Mouse (Mus musculus) MEL (cell line): ENCODE measurements around the gene Prr5. TPM values are rescaled to one million over a fixed set of nuclear protein-coding genes. Genes with fewer than 3 reads are reported as not detected.

Source experiments
- DNase-seq: peaks from one replicate; pipeline ENCODE4 v3.0.0; 2011; ENCODE audit warnings: low read depth, low spot score
- H3K27ac ChIP-seq: 2 replicates; pipeline ENCODE4 v1.5.1; 2012; ENCODE audit warnings: low read depth, mild to moderate bottlenecking, control low read depth, low read length, moderate library complexity; ENCODE audit not compliant: control insufficient read depth
- H3K27me3 ChIP-seq, 2 experiments: fragments of 150-350 bp in 1 of 2; sonication (generic) in 1 of 2; 2 replicates each; pipeline ENCODE4 v1.6.1; 2012; ENCODE audit warnings: low read length in 2 of 2, mild to moderate bottlenecking in 2 of 2, improper control_type of control experiment in 1 of 2, moderate library complexity in 1 of 2; ENCODE audit not compliant: insufficient read depth in 2 of 2, control insufficient read depth in 1 of 2
- H3K36me3 ChIP-seq, 2 experiments: 2 replicates each; pipeline ENCODE4 v1.6.1; 2012 to 2014; ENCODE audit warnings: low read length in 2 of 2, improper control_type of control experiment in 1 of 2, inconsistent platforms in 1 of 2, mild to moderate bottlenecking in 1 of 2; ENCODE audit not compliant: insufficient read depth in 2 of 2, control insufficient read depth in 1 of 2
- H3K4me1 ChIP-seq, 2 experiments: fragments of 150-350 bp in 1 of 2; sonication (generic) in 1 of 2; 2 replicates each; pipeline ENCODE4 v1.6.1; 2012; ENCODE audit warnings: low read length in 2 of 2, improper control_type of control experiment in 1 of 2, mild to moderate bottlenecking in 1 of 2; ENCODE audit not compliant: insufficient read depth in 2 of 2, control insufficient read depth in 1 of 2
- H3K4me3 ChIP-seq, 2 experiments: fragments of 150-350 bp in 1 of 2; sonication (generic) in 1 of 2; 2 replicates each; pipeline ENCODE4 v1.5.1; 2012; ENCODE audit warnings: low read depth in 2 of 2, low read length in 2 of 2, mild to moderate bottlenecking in 2 of 2, moderate library complexity in 2 of 2, control low read depth in 1 of 2, improper control_type of control experiment in 1 of 2; ENCODE audit not compliant: control insufficient read depth in 1 of 2, insufficient read depth in 1 of 2
- H3K79me2 ChIP-seq: 2 replicates; pipeline ENCODE4 v1.6.1; 2012; ENCODE audit warnings: mild to moderate bottlenecking, low read length, moderate library complexity; ENCODE audit not compliant: control insufficient read depth, poor library complexity, insufficient read depth
- H3K9ac ChIP-seq: 2 replicates; pipeline ENCODE4 v1.6.1; 2012; ENCODE audit warnings: low read depth, mild to moderate bottlenecking, control low read depth, low read length, moderate library complexity; ENCODE audit not compliant: control insufficient read depth, poor library complexity, severe bottlenecking
- H3K9me3 ChIP-seq: fragments of 150-350 bp; sonication (generic); replicated peaks from 2 replicates; pipeline ENCODE4 v1.6.1; 2012; ENCODE audit warnings: mild to moderate bottlenecking, low read length, improper control_type of control experiment, moderate library complexity; ENCODE audit not compliant: insufficient read depth
- BHLHE40 ChIP-seq: IDR thresholded peaks from 2 replicates; pipeline ENCODE4 v1.6.1; 2012; ENCODE audit warnings: low read depth, mild to moderate bottlenecking, inconsistent platforms, low read length, improper control_type of control experiment, borderline replicate concordance
- E2F4 ChIP-seq: IDR thresholded peaks from 2 replicates; pipeline ENCODE4 v1.6.1; 2011; ENCODE audit warnings: low read depth, low read length, improper control_type of control experiment, borderline replicate concordance
- EP300 ChIP-seq, 2 experiments: IDR thresholded peaks; 2 replicates each; pipeline ENCODE4 v1.6.1; 2011; ENCODE audit warnings: improper control_type of control experiment in 2 of 2, low read length in 2 of 2, low read depth in 1 of 2, mild to moderate bottlenecking in 1 of 2
- GATA1 ChIP-seq: IDR thresholded peaks from 2 replicates; pipeline ENCODE4 v1.6.1; 2011; ENCODE audit warnings: low read depth, low read length, improper control_type of control experiment
- JUND ChIP-seq: IDR thresholded peaks from 2 replicates; pipeline ENCODE4 v1.6.1; 2011; ENCODE audit warnings: low read depth, mild to moderate bottlenecking, improper control_type of control experiment, low read length
- KAT2A ChIP-seq: conservative IDR thresholded peaks from 2 replicates; pipeline ENCODE4 v1.6.1; 2012; ENCODE audit warnings: low read depth, low read length, improper control_type of control experiment, inconsistent platforms
- MAFK ChIP-seq: IDR thresholded peaks from 2 replicates; pipeline ENCODE4 v1.6.1; 2011; ENCODE audit warnings: low read depth, mild to moderate bottlenecking, low read length, improper control_type of control experiment, borderline replicate concordance
- MAX ChIP-seq: IDR thresholded peaks from 2 replicates; pipeline ENCODE4 v1.6.1; 2011; ENCODE audit warnings: low read length, improper control_type of control experiment
- MAZ ChIP-seq: IDR thresholded peaks from 2 replicates; pipeline ENCODE4 v1.6.1; 2012; ENCODE audit warnings: low read depth, mild to moderate bottlenecking, inconsistent platforms, low read length, improper control_type of control experiment
- MEF2A ChIP-seq: IDR thresholded peaks from 2 replicates; pipeline ENCODE4 v1.6.1; 2014; ENCODE audit warnings: low read depth, mild to moderate bottlenecking, inconsistent platforms, low read length, improper control_type of control experiment; ENCODE audit not compliant: poor library complexity, insufficient replicate concordance, severe bottlenecking; ENCODE audit errors: extremely low read depth
- MXI1 ChIP-seq: IDR thresholded peaks from 2 replicates; pipeline ENCODE4 v1.6.1; 2011; ENCODE audit warnings: mild to moderate bottlenecking, low read depth, low read length, improper control_type of control experiment
- MYB ChIP-seq: IDR thresholded peaks from 2 replicates; pipeline ENCODE4 v1.6.1; 2011; ENCODE audit warnings: mild to moderate bottlenecking, low read depth, low read length, improper control_type of control experiment
- MYC ChIP-seq: IDR thresholded peaks from 2 replicates; pipeline ENCODE4 v1.6.1; 2011; ENCODE audit warnings: low read depth, mild to moderate bottlenecking, low read length, improper control_type of control experiment, moderate library complexity
- NRF1 ChIP-seq: IDR thresholded peaks from 2 replicates; pipeline ENCODE4 v1.6.1; 2014; ENCODE audit warnings: low read depth, mild to moderate bottlenecking, inconsistent platforms, low read length, improper control_type of control experiment, moderate library complexity; ENCODE audit not compliant: poor library complexity, insufficient read depth, severe bottlenecking
- POLR2A ChIP-seq, 2 experiments: IDR thresholded peaks; 2 replicates each; pipeline ENCODE4 v1.6.1; 2011 to 2012; ENCODE audit warnings: low read length in 2 of 2, mild to moderate bottlenecking in 2 of 2, control low read depth in 1 of 2, improper control_type of control experiment in 1 of 2, low read depth in 1 of 2, moderate library complexity in 1 of 2; ENCODE audit not compliant: control insufficient read depth in 1 of 2, insufficient read depth in 1 of 2, poor library complexity in 1 of 2
- POLR2AphosphoS5 ChIP-seq: IDR thresholded peaks from 2 replicates; pipeline ENCODE4 v1.6.1; 2012; ENCODE audit warnings: low read depth, borderline replicate concordance, mild to moderate bottlenecking, inconsistent platforms, low read length, moderate library complexity, mixed read lengths
- SIN3A ChIP-seq: IDR thresholded peaks from 2 replicates; pipeline ENCODE4 v1.6.1; 2012; ENCODE audit warnings: low read length, improper control_type of control experiment, inconsistent platforms
- SMC3 ChIP-seq: IDR thresholded peaks from 2 replicates; pipeline ENCODE4 v1.6.1; 2011; ENCODE audit warnings: low read depth, low read length, improper control_type of control experiment
- TAL1 ChIP-seq: IDR thresholded peaks from 2 replicates; pipeline ENCODE4 v1.6.1; 2012; ENCODE audit warnings: mild to moderate bottlenecking, inconsistent platforms, low read length, moderate library complexity, mixed read lengths
- TBP ChIP-seq: IDR thresholded peaks from 2 replicates; pipeline ENCODE4 v1.8.0; 2011; ENCODE audit warnings: low read depth, low read length, improper control_type of control experiment
- TCF12 ChIP-seq: IDR thresholded peaks from 2 replicates; pipeline ENCODE4 v1.6.1; 2014; ENCODE audit warnings: low read depth, mild to moderate bottlenecking, inconsistent platforms, low read length, improper control_type of control experiment, moderate library complexity
- UBTF ChIP-seq: IDR thresholded peaks from 2 replicates; pipeline ENCODE4 v1.6.1; 2012; ENCODE audit warnings: low read depth, mild to moderate bottlenecking, inconsistent platforms, low read length, improper control_type of control experiment, moderate library complexity, borderline replicate concordance; ENCODE audit not compliant: insufficient read depth
- USF1 ChIP-seq: IDR thresholded peaks from 2 replicates; pipeline ENCODE4 v1.6.1; 2014; ENCODE audit warnings: low read depth, mild to moderate bottlenecking, inconsistent platforms, low read length, improper control_type of control experiment, moderate library complexity
- ZKSCAN1 ChIP-seq: IDR thresholded peaks from 2 replicates; pipeline ENCODE4 v1.6.1; 2012; ENCODE audit warnings: low read depth, mild to moderate bottlenecking, inconsistent platforms, low read length, improper control_type of control experiment, moderate library complexity
- ZMIZ1 ChIP-seq: IDR thresholded peaks from 2 replicates; pipeline ENCODE4 v1.6.1; 2012; ENCODE audit warnings: low read depth, mild to moderate bottlenecking, inconsistent platforms, low read length, improper control_type of control experiment, moderate library complexity
- ZNF384 ChIP-seq: IDR thresholded peaks from 2 replicates; pipeline ENCODE4 v1.6.1; 2012; ENCODE audit warnings: low read depth, mild to moderate bottlenecking, inconsistent platforms, low read length, improper control_type of control experiment
- polyA plus RNA-seq, 2 experiments: library from polyadenylated mRNA; stranded (reverse) in 1 of 2; unstranded in 1 of 2; fragments of >175 nt in 1 of 2; fragments of >200 nt in 1 of 2; gene quantifications; 2 replicates each; pipeline versions ENCODE4 v1.2.1 to v1.2.4; 2012; ENCODE audit warnings: low replicate concordance in 2 of 2, low read depth in 1 of 2; ENCODE audit not compliant: insufficient read length in 2 of 2, insufficient read depth in 1 of 2, missing spikeins in 1 of 2
- total RNA-seq: library from RNA; depleted of rRNA; stranded (reverse); fragments of 300-350 nt; gene quantifications from 2 replicates; pipeline ENCODE4 v1.2.3, GENCODE M21; 2012

The Prr5 gene
- total and polyA plus RNA-seq, 3 experiments = not detected

GRCm38 (mm10) chr15:84681455-84682193 is 12.2 kb downstream of the Prr5 start:
- H3K27me3 ChIP-seq = no peaks in the 10 kb centered on the region
- DNase-seq = no peak

GRCm38 (mm10) chr15:84682206-84682605 is 12.8 kb downstream of the Prr5 start:
- H3K4me1 ChIP-seq = no peaks in the 10 kb centered on the region
- no peak overlapping the region for H3K9ac ChIP-seq
- H3K9me3 ChIP-seq = no peaks in the 10 kb centered on the region

More at GRCm38 (mm10) chr15:84681455-84682193, 12.2 kb downstream of the Prr5 start:
- H3K4me3 ChIP-seq = no peak overlapping the region
- no peaks in the 10 kb centered on the region for H3K9me3 ChIP-seq
- no peak overlapping the region for H3K27ac ChIP-seq
- TF ChIP-seq JUND (no peak), GATA1 (no peak), ZKSCAN1 (no peak), KAT2A (no peak), MYB (no peak), MAZ (no peak), EP300 (IDR thresholded peaks at IDR 0.05; ENCODE audit: low read depth in 1 of 2, low read length in 2 of 2) (no peak), ZNF384 (no peak), TAL1 (no peak), NRF1 (no peak)
- H3K9ac ChIP-seq = no peak overlapping the region
- H3K36me3 ChIP-seq = no peaks in the 10 kb centered on the region
- H3K4me1 ChIP-seq = no peaks in the 10 kb centered on the region
- H3K79me2 ChIP-seq = no peaks in the 10 kb centered on the region

More at GRCm38 (mm10) chr15:84682206-84682605, 12.8 kb downstream of the Prr5 start:
- H3K79me2 ChIP-seq = no peaks in the 10 kb centered on the region
- no peaks in the 10 kb centered on the region for H3K36me3 ChIP-seq
- H3K27me3 ChIP-seq = no peaks in the 10 kb centered on the region
- H3K27ac ChIP-seq = no peak overlapping the region
- no peak overlapping the region for H3K4me3 ChIP-seq
- TF ChIP-seq TBP (no peak), E2F4 (no peak), SIN3A (no peak), MAX (no peak), ZMIZ1 (no peak), UBTF (no peak), TCF12 (no peak), MAFK (no peak), USF1 (no peak), POLR2AphosphoS5 (no peak), SMC3 (no peak), NRF1 (no peak), MEF2A (no peak), MXI1 (no peak), POLR2A (IDR thresholded peaks at IDR 0.05; ENCODE audit: control insufficient read depth in 1 of 2, insufficient read depth in 1 of 2, low read depth in 1 of 2, low read length in 2 of 2, poor library complexity in 1 of 2) (no peak), MYC (no peak), MAZ (no peak), KAT2A (no peak), BHLHE40 (no peak)
- no peak for DNase-seq
